Mouse (Mus musculus): ENCODE measurements around the gene Tjp3. TPM values are rescaled to one million over a fixed set of nuclear protein-coding genes. Genes with fewer than 3 reads are reported as not detected.

The Tjp3 gene
- total RNA-seq (2023; ENCODE audit: inconsistent age) = 12.7 to 18.0 TPM (median 17.5 TPM) in 4 replicates

GRCm38 (mm10) chr10:81291511-81292104 is at the start of gene Tjp3:
Gene Tjp3 (minus strand): TSS chr10:81291581.

GRCm38 (mm10) chr10:81328386-81328785 is 37.0 kb upstream of the Tjp3 start, which contains the start of gene Tbxa2r:
Gene Tbxa2r (plus strand): TSS chr10:81328731.

GRCm38 (mm10) chr10:81320550-81321347 is 29.4 kb upstream of the Tjp3 start, which contains the start of gene Cactin:
Gene Cactin (plus strand): TSS chr10:81321103.

GRCm38 (mm10) chr10:81292554-81293333 is 1.4 kb upstream of the Tjp3 start, which contains the start of gene Pip5k1c:
Gene Pip5k1c (plus strand): TSS chr10:81292963.

GRCm38 (mm10) chr10:81266211-81267105 is 24.9 kb downstream of the Tjp3 start, which contains the start of the genes Mrpl54 and Apba3:
Gene Mrpl54 (minus strand): TSS chr10:81266934.
Gene Apba3 (plus strand): TSS chr10:81266960.

GRCm38 (mm10) chr10:81252424-81253419 is 38.7 kb downstream of the Tjp3 start, which contains the start of gene Matk:
Gene Matk (plus strand): TSS chr10:81252935.

GRCm38 (mm10) chr10:81232580-81233225 is 58.7 kb downstream of the Tjp3 start, which contains the start of gene Zfr2:
Gene Zfr2 (plus strand): TSS chr10:81233155.

GRCm38 (mm10) chr10:81230438-81231332 is 60.7 kb downstream of the Tjp3 start, which contains the start of gene Atcay:
Gene Atcay (minus strand): TSS chr10:81230833.

Other genes with a start within 250 kb of the Tjp3 start
- gene Sgta, start 231.4 kb downstream of the Tjp3 start, total RNA-seq (2023; ENCODE audit: inconsistent age) = 62.6 to 68.2 TPM (median 64.7 TPM) in 4 replicates
- 17.0 to 20.3 TPM (median 17.5 TPM) in 4 replicates for gene Thop1, start 221.5 kb downstream of the Tjp3 start, total RNA-seq (2023; ENCODE audit: inconsistent age)
- not detected in 4 replicates for gene Creb3l3, start 192.7 kb downstream of the Tjp3 start, total RNA-seq (2023; ENCODE audit: inconsistent age)
- gene Map2k2, start 185.7 kb downstream of the Tjp3 start, total RNA-seq (2023; ENCODE audit: inconsistent age) = 129 to 154 TPM (median 146 TPM) in 4 replicates
- gene Zbtb7a, start 156.4 kb downstream of the Tjp3 start, total RNA-seq (2023; ENCODE audit: inconsistent age) = 96.3 to 108 TPM (median 102 TPM) in 4 replicates
- 56.6 to 67.0 TPM (median 64.0 TPM) in 4 replicates for gene Pias4, start 123.7 kb downstream of the Tjp3 start, total RNA-seq (2023; ENCODE audit: inconsistent age)
- gene Eef2, start 115.0 kb downstream of the Tjp3 start, total RNA-seq (2023; ENCODE audit: inconsistent age) = 2,010 to 2,056 TPM (median 2,036 TPM) in 4 replicates
- gene Dapk3, start 108.6 kb downstream of the Tjp3 start, total RNA-seq (2023; ENCODE audit: inconsistent age) = 75.8 to 91.0 TPM (median 85.2 TPM) in 4 replicates
- gene 4930442H23Rik, start 107.7 kb downstream of the Tjp3 start, total RNA-seq (2023; ENCODE audit: inconsistent age) = not detected in 4 replicates
- not detected in 4 replicates for gene Nmrk2, start 89.5 kb downstream of the Tjp3 start, total RNA-seq (2023; ENCODE audit: inconsistent age)
- not detected in 4 replicates for gene Atcay, start 60.7 kb downstream of the Tjp3 start, total RNA-seq (2023; ENCODE audit: inconsistent age)
- 2.6 to 7.2 TPM (median 4.5 TPM) in 4 replicates for gene Zfr2, start 58.4 kb downstream of the Tjp3 start, total RNA-seq (2023; ENCODE audit: inconsistent age)
- 22.2 to 31.3 TPM (median 26.5 TPM) in 4 replicates for gene Matk, start 38.6 kb downstream of the Tjp3 start, total RNA-seq (2023; ENCODE audit: inconsistent age)
- 128 to 138 TPM (median 136 TPM) in 4 replicates for gene Mrpl54, start 24.6 kb downstream of the Tjp3 start, total RNA-seq (2023; ENCODE audit: inconsistent age)
- 41.2 to 44.0 TPM (median 42.6 TPM) in 4 replicates for gene Apba3, start 24.6 kb downstream of the Tjp3 start, total RNA-seq (2023; ENCODE audit: inconsistent age)
- 150 to 166 TPM (median 155 TPM) in 4 replicates for gene Pip5k1c, start 1.4 kb upstream of the Tjp3 start, total RNA-seq (2023; ENCODE audit: inconsistent age)
- gene Cactin, start 29.5 kb upstream of the Tjp3 start, total RNA-seq (2023; ENCODE audit: inconsistent age) = 45.1 to 49.2 TPM (median 46.9 TPM) in 4 replicates
- 3.0 to 4.6 TPM (median 3.8 TPM) in 4 replicates for gene Tbxa2r, start 37.1 kb upstream of the Tjp3 start, total RNA-seq (2023; ENCODE audit: inconsistent age)
- 0.42 to 1.0 TPM (median 0.82 TPM) in 4 replicates for gene Gipc3, start 51.7 kb upstream of the Tjp3 start, total RNA-seq (2023; ENCODE audit: inconsistent age)
- 64.5 to 77.9 TPM (median 72.9 TPM) in 4 replicates for gene Hmg20b, start 58.9 kb upstream of the Tjp3 start, total RNA-seq (2023; ENCODE audit: inconsistent age)
- 9.2 to 15.5 TPM (median 12.6 TPM) in 4 replicates for gene Mfsd12, start 65.9 kb upstream of the Tjp3 start, total RNA-seq (2023; ENCODE audit: inconsistent age)
- gene 4930404N11Rik, start 74.2 kb upstream of the Tjp3 start, total RNA-seq (2023; ENCODE audit: inconsistent age) = 5.8 to 7.9 TPM (median 7.7 TPM) in 4 replicates
- 38.8 to 48.3 TPM (median 46.2 TPM) in 4 replicates for gene Fzr1, start 86.9 kb upstream of the Tjp3 start, total RNA-seq (2023; ENCODE audit: inconsistent age)
- gene Dohh, start 92.8 kb upstream of the Tjp3 start, total RNA-seq (2023; ENCODE audit: inconsistent age) = 33.2 to 44.7 TPM (median 38.4 TPM) in 4 replicates
- 1.4 to 2.8 TPM (median 1.9 TPM) in 4 replicates for gene Gm48551, start 92.9 kb upstream of the Tjp3 start, total RNA-seq (2023; ENCODE audit: inconsistent age)
- gene Gm48552, start 97.4 kb upstream of the Tjp3 start, total RNA-seq (2023; ENCODE audit: inconsistent age) = 1.8 to 11.0 TPM (median 4.5 TPM) in 4 replicates
- 4.3 to 7.4 TPM (median 6.4 TPM) in 4 replicates for gene Smim24, start 101.5 kb upstream of the Tjp3 start, total RNA-seq (2023; ENCODE audit: inconsistent age)
- gene Nfic, start 164.1 kb upstream of the Tjp3 start, total RNA-seq (2023; ENCODE audit: inconsistent age) = 15.2 to 21.2 TPM (median 16.2 TPM) in 4 replicates
- 0.13 TPM in 1 of 4 replicates, not detected in the others for gene Celf5, start 191.1 kb upstream of the Tjp3 start, total RNA-seq (2023; ENCODE audit: inconsistent age)
- gene Ncln, start 204.8 kb upstream of the Tjp3 start, total RNA-seq (2023; ENCODE audit: inconsistent age) = 110 to 118 TPM (median 115 TPM) in 4 replicates
- 50.5 to 55.7 TPM (median 53.1 TPM) in 4 replicates for gene S1pr4, start 208.6 kb upstream of the Tjp3 start, total RNA-seq (2023; ENCODE audit: inconsistent age)
- 5.7 to 6.9 TPM (median 6.4 TPM) in 4 replicates for gene Gna15, start 232.6 kb upstream of the Tjp3 start, total RNA-seq (2023; ENCODE audit: inconsistent age)

All from B cell, adult (primary cell).